Mouse (Mus musculus): ENCODE results near the gene Kctd19.

Gene Kctd19

GRCm38 (mm10) chr8:105413391-105413790 is at the start of gene Kctd19, which contains the start of gene Lrrc36:
Gene Kctd19 (minus strand): TSS chr8:105413502.
Gene Lrrc36 (plus strand): TSS chr8:105413571.
- no peak for DNase-seq (ENCODE audit: low read depth, low spot score)

GRCm38 (mm10) chr8:105461085-105461803 is 47.9 kb upstream of the Kctd19 start:
- no peak for DNase-seq (ENCODE audit: low read depth, low spot score)

GRCm38 (mm10) chr8:105455218-105455617 is 41.9 kb upstream of the Kctd19 start:
- no peak for DNase-seq (ENCODE audit: low read depth, low spot score)

- no peak for DNase-seq (ENCODE audit: low read depth, low spot score)
These were observed 40.8 kb upstream of the Kctd19 start for GRCm38 (mm10) chr8:105454088-105454487.

- no peak for DNase-seq (ENCODE audit: low read depth, low spot score)
These were observed 40.0 kb upstream of the Kctd19 start for GRCm38 (mm10) chr8:105453296-105453695.

- no peak for DNase-seq (ENCODE audit: low read depth, low spot score)
These were observed 38.8 kb upstream of the Kctd19 start for GRCm38 (mm10) chr8:105451903-105452603.

- no peak for DNase-seq (ENCODE audit: low read depth, low spot score)
These were observed 37.7 kb upstream of the Kctd19 start for GRCm38 (mm10) chr8:105450977-105451376.

GRCm38 (mm10) chr8:105448596-105448995 is 35.3 kb upstream of the Kctd19 start:
- DNase-seq (ENCODE audit: low read depth, low spot score) = no peak

GRCm38 (mm10) chr8:105448188-105448587 is 34.9 kb upstream of the Kctd19 start:
- DNase-seq (ENCODE audit: low read depth, low spot score) = no peak

- no peak for DNase-seq (ENCODE audit: low read depth, low spot score)
These were observed 32.8 kb upstream of the Kctd19 start for GRCm38 (mm10) chr8:105446127-105446552.

- DNase-seq (ENCODE audit: low read depth, low spot score) = peak; percentile 65
These were observed 32.2 kb upstream of the Kctd19 start for GRCm38 (mm10) chr8:105445296-105446126.

GRCm38 (mm10) chr8:105442661-105443060 is 29.4 kb upstream of the Kctd19 start:
- no peak for DNase-seq (ENCODE audit: low read depth, low spot score)

GRCm38 (mm10) chr8:105441433-105441832 is 28.1 kb upstream of the Kctd19 start:
- no peak for DNase-seq (ENCODE audit: low read depth, low spot score)

- no peak for DNase-seq (ENCODE audit: low read depth, low spot score)
These were observed 25.6 kb upstream of the Kctd19 start for GRCm38 (mm10) chr8:105438865-105439264.

GRCm38 (mm10) chr8:105437078-105437748 is 23.9 kb upstream of the Kctd19 start:
- no peak for DNase-seq (ENCODE audit: low read depth, low spot score)

- no peak for DNase-seq (ENCODE audit: low read depth, low spot score)
These were observed 22.9 kb upstream of the Kctd19 start for GRCm38 (mm10) chr8:105436218-105436617.

- no peak for DNase-seq (ENCODE audit: low read depth, low spot score)
These were observed 20.8 kb upstream of the Kctd19 start for GRCm38 (mm10) chr8:105434136-105434535.

- DNase-seq (ENCODE audit: low read depth, low spot score) = no peak
These were observed 20.2 kb upstream of the Kctd19 start for GRCm38 (mm10) chr8:105433511-105433910.

- no peak for DNase-seq (ENCODE audit: low read depth, low spot score)
These were observed 19.7 kb upstream of the Kctd19 start for GRCm38 (mm10) chr8:105433021-105433420.

GRCm38 (mm10) chr8:105431743-105432515 is 18.6 kb upstream of the Kctd19 start:
- DNase-seq (ENCODE audit: low read depth, low spot score) = no peak

GRCm38 (mm10) chr8:105426878-105427277 is 13.6 kb upstream of the Kctd19 start:
- DNase-seq (ENCODE audit: low read depth, low spot score) = no peak

Measured in telencephalon, adult 2 months (tissue).